Comparison of ENCODE assay signal across 17 mouse cellular contexts in the genomic region with DNA sequence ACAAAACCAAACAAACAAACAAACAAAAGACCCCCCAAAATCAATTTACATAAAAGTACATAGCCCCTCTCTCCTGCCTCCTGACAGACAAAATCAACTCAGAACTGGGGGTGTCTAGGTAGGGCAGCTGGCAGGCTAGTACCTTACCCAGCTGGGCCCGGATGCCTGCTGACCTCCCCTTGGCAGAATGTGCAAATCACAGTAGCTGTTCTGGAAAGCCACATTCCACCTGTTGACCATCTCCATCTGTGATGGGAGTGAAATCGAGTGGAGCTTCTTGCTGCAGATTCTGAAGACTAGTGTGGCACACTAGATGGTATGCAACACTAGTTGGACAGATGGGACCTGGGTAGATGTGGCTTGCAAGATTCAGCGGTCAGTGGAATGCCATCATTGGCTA. TPM values are rescaled to one million over a fixed set of nuclear protein-coding genes. Genes with fewer than 3 reads are reported as not detected.
"Had no signal": no experiment of that assay in that cellular context is flagged by ENCODE, and none has a peak within 500 bp of the region (broad histone marks: within the 10 kb centered on the region; RNA-seq: fewer than 3 reads in every experiment).

No protein-coding gene starts in this region.

- H3K27ac ChIP-seq: kidney, postnatal 0 days; limb, embryonic 15.5 days; liver, embryonic 12.5 days; midbrain, embryonic 10.5 days; midbrain, embryonic 15.5 days; neural tube, embryonic 13.5 days had no signal

- H3K4me2 ChIP-seq: limb, embryonic 15.5 days; liver, embryonic 12.5 days; lung, embryonic 14.5 days; midbrain, embryonic 15.5 days; neural tube, embryonic 13.5 days had no signal

- H3K4me3 ChIP-seq: limb, embryonic 15.5 days; liver, embryonic 12.5 days; midbrain, embryonic 10.5 days; midbrain, embryonic 15.5 days; neural tube, embryonic 13.5 days had no signal

- H3K27me3 ChIP-seq: limb, embryonic 15.5 days; liver, embryonic 12.5 days; midbrain, embryonic 15.5 days; neural tube, embryonic 13.5 days had no signal

- H3K4me1 ChIP-seq: limb, embryonic 15.5 days; liver, embryonic 12.5 days; midbrain, embryonic 10.5 days; midbrain, embryonic 15.5 days had no signal

- ATAC-seq: liver, embryonic 12.5 days; midbrain, embryonic 15.5 days had no signal

- H3K9me3 ChIP-seq: limb, embryonic 15.5 days; liver, embryonic 12.5 days; midbrain, embryonic 10.5 days; midbrain, embryonic 15.5 days; neural tube, embryonic 13.5 days had no signal

- DNase-seq: kidney, postnatal 36 days; lung, embryonic 14.5 days; lung, postnatal 10 days; lung, postnatal 4 days; retina, postnatal 1 day; thymus, postnatal 4 days had no signal

- H3K36me3 ChIP-seq: limb, embryonic 15.5 days; liver, embryonic 12.5 days; midbrain, embryonic 10.5 days; midbrain, embryonic 15.5 days; neural tube, embryonic 13.5 days had no signal

- H3K9ac ChIP-seq: limb, embryonic 15.5 days; liver, embryonic 12.5 days; lung, embryonic 14.5 days; midbrain, embryonic 15.5 days; neural tube, embryonic 13.5 days had no signal

RNA-seq across cellular contexts. Expression of a gene that starts 34.4 kb away (rescaled TPM):
- total RNA-seq: left cerebral cortex, adult 18-20 months; megakaryocyte, adult 5-6 weeks had no signal
- polyA plus RNA-seq: liver, embryonic 12.5 days; liver, embryonic 16.5 days had no signal

RNA-seq across cellular contexts. Expression of a gene that starts 41.7 kb away (rescaled TPM):
- total RNA-seq: left cerebral cortex, adult 18-20 months; megakaryocyte, adult 5-6 weeks had no signal
- polyA plus RNA-seq: limb, embryonic 11.5 days; limb, embryonic 15.5 days; lung, embryonic 14.5 days; midbrain, embryonic 10.5 days; midbrain, embryonic 15.5 days; thymus, postnatal 0 days had no signal
